Comparison of ENCODE assay signal across 13 mouse cellular contexts in genomic region chr9:45470746-45471471, GRCm38 (mm10). TPM values are rescaled to one million over a fixed set of nuclear protein-coding genes. Genes with fewer than 3 reads are reported as not detected.
DNase-seq lines count a peak whose midpoint lies in the region; ATAC-seq lines count a peak whose summit lies in the region.
"Had no signal": no experiment of that assay in that cellular context is flagged by ENCODE, and none has a peak within 500 bp of the region (broad histone marks: within the 10 kb centered on the region; RNA-seq: fewer than 3 reads in every experiment).

No protein-coding gene starts in this region.

- DNase-seq in kidney, adult 18-20 months = peak; percentile 21
- DNase-seq in frontal cortex, postnatal 14 days (ENCODE audit: low spot score in 2 of 2) = peak; percentile 38 to 52
- DNase-seq in layer of hippocampus, postnatal 36 days = peak; percentile 28 to 40
- DNase-seq in right cerebral cortex, postnatal 10 days (ENCODE audit: low spot score in 2 of 2) = peak; percentile 80 to 88
- DNase-seq in testis, postnatal 14 days (ENCODE audit: low spot score) = no peak
- DNase-seq in adrenal gland, adult 8-10 months = no peak
- DNase-seq in thymus, postnatal 36 days = no peak
- DNase-seq: lung, postnatal 4 days had no signal

- ATAC-seq in kidney, embryonic 15.5 days (replicated peaks; ENCODE audit: low FRiP score) = no peak

- H3K9me3 ChIP-seq in kidney, embryonic 15.5 days (replicated peaks) = no peaks in the 10 kb centered on the region
- H3K9me3 ChIP-seq: embryonic facial prominence, embryonic 15.5 days; heart, embryonic 13.5 days; limb, embryonic 10.5 days; stomach, embryonic 15.5 days had no signal

- H3K27me3 ChIP-seq in kidney, embryonic 15.5 days = no peaks in the 10 kb centered on the region
- H3K27me3 ChIP-seq: embryonic facial prominence, embryonic 15.5 days; stomach, embryonic 15.5 days had no signal

- H3K4me1 ChIP-seq in kidney, embryonic 15.5 days = peaks cover 2% of the 10 kb centered on the region; the same call in 1 of the 2 replicates
- H3K4me1 ChIP-seq: heart, embryonic 13.5 days; stomach, embryonic 15.5 days had no signal

- H3K9ac ChIP-seq in kidney, embryonic 15.5 days = no peak overlapping the region
- H3K9ac ChIP-seq: embryonic facial prominence, embryonic 15.5 days; heart, embryonic 13.5 days; stomach, embryonic 15.5 days had no signal

- H3K36me3 ChIP-seq in kidney, embryonic 15.5 days = no peaks in the 10 kb centered on the region
- H3K36me3 ChIP-seq: embryonic facial prominence, embryonic 15.5 days; heart, embryonic 13.5 days; limb, embryonic 10.5 days; stomach, embryonic 15.5 days had no signal

- WGBS in kidney, embryonic 15.5 days = 83% methylated on average over 10 of the region's 10 CpGs

- H3K4me2 ChIP-seq in kidney, embryonic 15.5 days = no peak overlapping the region
- H3K4me2 ChIP-seq: embryonic facial prominence, embryonic 15.5 days; heart, embryonic 13.5 days; stomach, embryonic 15.5 days had no signal

- no peak overlapping the region for H3K27ac ChIP-seq in kidney, embryonic 15.5 days
- H3K27ac ChIP-seq: embryonic facial prominence, embryonic 15.5 days; heart, embryonic 13.5 days; limb, embryonic 10.5 days; stomach, embryonic 15.5 days had no signal

- H3K4me3 ChIP-seq in kidney, embryonic 15.5 days (replicated peaks) = no peak overlapping the region
- H3K4me3 ChIP-seq: embryonic facial prominence, embryonic 15.5 days; heart, embryonic 13.5 days; limb, embryonic 10.5 days; stomach, embryonic 15.5 days had no signal

RNA-seq across cellular contexts. Expression of gene Dscaml1, which starts 44.5 kb away (rescaled TPM):
- polyA plus RNA-seq in kidney, embryonic 15.5 days (2015; fragmentation: Nextera tagmentation; extraction: Ambion mirVana) = 0.13 and 0.30 TPM in 2 replicates
- 10 to 100 TPM; 88.0 to 91.7 TPM for total RNA-seq in layer of hippocampus, postnatal 36 days (2021)
- total RNA-seq in adrenal gland, adult 8-10 months (2022) = 1 to 10 TPM; 1.7 to 3.7 (median 2.6) TPM

Comparison
In these comparisons a context has a peak if more than half of its experiments do, and no peak if none do; other contexts are left out.
1. DNase-seq: peak in kidney, adult 18-20 months (single experiment), frontal cortex, postnatal 14 days (2 of 2), layer of hippocampus, postnatal 36 days (2 of 2) and right cerebral cortex, postnatal 10 days (2 of 2); none in testis, postnatal 14 days (single experiment), adrenal gland, adult 8-10 months (single experiment) and thymus, postnatal 36 days (0 of 2).
2. RNA of gene Dscaml1, which starts 44.5 kb away (total RNA-seq): 88.0 to 91.7 TPM in layer of hippocampus, postnatal 36 days; 1.7 to 3.7 TPM in adrenal gland, adult 8-10 months; every median in the first group is over 10 times any median in the second.